Mouse (Mus musculus): ENCODE measurements around the gene Frrs1l.

Frrs1l gene

DNA sequence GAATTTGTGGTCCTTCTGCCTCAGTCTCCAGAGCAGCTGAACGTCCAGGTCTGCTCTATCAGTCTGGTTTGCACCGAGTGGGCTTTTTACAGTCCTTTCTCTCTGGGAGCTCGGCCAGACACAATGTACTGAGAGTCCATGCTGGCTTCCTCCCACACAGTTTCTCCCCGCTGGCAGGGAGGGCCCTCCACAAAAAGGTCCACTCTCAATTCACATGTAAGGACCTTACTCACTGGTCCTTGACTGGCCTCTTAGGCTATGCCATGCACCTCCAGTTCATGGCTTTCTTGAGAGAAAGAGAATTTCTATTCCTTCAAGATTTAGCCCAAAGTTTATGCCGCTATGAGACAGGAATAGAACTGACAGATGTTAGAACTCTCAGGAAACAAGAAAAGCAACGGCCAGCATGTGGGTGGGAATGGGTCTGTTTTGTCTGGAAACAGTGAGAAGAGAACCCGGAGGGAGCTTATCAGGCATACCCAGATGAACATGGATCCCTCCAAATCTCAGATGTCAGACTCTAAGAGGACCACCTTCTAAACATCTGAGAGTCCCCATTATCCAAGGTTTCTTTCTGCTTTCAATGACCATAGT lies 24.5 kb downstream of the Frrs1l start:
- DNase-seq, result no peak

DNA sequence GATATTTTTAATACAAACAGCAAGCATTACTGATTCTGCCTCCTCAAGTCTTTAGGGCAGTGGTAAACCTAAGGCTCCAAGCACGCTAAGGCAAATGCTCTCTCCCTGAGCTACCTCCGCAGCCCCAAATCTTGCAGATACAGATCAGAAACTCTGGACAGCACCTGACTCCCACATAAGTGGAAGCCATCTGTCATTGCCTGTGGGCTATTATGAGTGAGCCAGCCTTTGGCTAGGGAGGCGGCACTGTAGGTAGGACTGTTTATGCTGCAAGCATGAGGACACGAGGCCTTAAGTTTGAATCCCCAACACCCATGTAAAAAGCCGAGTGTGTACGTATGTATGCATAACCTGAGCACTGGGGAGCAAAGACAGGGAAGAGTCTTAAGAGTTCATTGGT lies 26.5 kb downstream of the Frrs1l start:
- DNase-seq, result no peak

GRCm38 (mm10) chr4:56961320-56961925 lies 28.8 kb downstream of the Frrs1l start:
- DNase-seq, result peak; percentile 24

DNA sequence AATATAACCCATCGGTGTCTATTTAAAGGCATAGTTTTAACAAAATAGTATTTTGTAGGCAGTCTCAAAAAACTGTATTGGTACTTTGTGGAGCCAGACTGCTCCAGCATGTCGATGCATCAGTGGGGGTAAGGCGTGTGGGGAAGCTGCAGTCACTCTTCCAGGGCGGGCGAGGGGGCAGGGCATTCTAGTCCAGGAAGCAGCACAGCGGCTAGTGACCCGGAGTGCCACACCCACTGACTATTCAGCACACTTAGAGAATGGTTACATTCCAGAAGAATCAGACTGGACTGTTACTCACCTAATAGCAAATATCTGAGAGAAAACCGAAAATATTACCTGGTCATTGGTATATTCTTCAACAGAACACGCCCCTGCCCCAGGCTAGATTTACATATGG lies 32.7 kb downstream of the Frrs1l start:
- DNase-seq, result no peak

- DNase-seq, result no peak
Measured at GRCm38 (mm10) chr4:56953235-56953634, 37.0 kb downstream of the Frrs1l start.

- DNase-seq, result no peak
Measured at GRCm38 (mm10) chr4:56951701-56952100, 38.5 kb downstream of the Frrs1l start.

GRCm38 (mm10) chr4:56949494-56949893 lies 40.7 kb downstream of the Frrs1l start:
- DNase-seq, result no peak

DNA sequence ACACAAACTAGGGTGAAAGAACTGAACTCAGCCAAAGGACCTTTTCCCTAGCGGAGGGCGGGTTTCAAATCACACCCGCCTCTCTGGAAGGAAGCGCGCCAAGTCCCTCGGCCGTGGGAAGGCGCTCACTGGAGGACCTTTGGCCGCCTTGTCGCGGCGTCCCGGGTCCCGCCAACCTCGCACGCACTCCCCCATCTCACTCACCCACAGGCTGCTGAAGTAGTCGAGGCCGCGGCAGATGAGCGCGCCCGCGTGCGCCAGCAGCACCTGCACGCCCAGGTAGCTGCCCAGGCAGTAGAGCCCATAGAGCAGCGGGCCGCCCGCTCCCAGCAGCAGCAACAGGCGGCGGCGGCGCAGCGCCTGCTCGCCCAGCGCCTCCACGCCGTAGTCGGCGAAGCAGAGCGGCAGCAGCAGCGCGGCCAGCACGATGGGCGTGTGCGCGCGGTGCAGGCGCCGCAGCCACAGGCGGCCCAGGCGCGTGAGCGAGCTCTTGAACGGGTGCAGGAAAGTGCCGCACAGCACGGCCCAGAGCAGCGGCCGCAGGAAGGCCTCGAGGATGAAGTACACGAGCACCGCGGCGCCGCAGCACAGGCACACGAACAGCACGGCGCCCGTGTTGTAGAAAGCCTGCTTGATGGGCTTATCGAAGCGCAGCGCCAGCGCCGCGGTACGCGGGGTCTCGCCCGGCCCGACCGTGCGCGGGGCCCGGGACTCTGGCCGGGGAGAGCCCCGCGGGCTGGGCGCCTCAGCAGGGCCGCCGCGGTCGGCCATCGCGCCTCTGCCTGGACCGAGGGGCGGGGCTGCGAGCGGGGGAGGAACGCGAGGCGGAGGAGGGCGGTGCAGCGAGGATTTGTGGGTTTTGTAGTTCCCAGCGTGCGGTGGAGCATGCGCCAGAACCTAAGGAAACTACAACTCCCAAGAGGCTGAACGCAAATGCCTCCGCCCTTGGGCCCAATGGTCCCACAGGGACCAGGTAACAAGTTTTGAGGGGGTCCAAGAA lies 43.2 kb downstream of the Frrs1l start, which contains the start of gene Tmem245:
Tmem245 (minus strand) TSS at position 797 of the 1,000 bp plus-strand sequence.
- peak; percentile 97 for DNase-seq

DNA sequence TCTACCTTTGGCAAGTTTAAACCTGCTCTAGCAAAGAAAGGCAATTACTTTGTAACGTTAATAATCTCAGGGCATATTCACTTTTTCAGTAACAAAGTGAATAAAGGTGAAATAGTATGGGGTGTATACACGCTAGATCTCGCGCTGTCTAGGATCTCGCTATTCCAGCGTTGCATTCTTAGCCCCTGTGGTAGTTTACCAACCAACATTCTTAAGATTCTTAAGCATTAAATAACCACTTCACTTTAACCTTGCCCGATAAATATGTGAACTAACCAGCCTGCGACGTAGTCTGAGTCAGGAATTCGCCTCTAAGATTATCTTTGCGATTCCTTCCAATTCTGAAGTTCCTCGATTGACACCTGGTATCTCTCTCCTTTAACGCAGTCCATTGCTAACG lies 44.0 kb downstream of the Frrs1l start:
- no peak for DNase-seq

- peak; percentile 45 for DNase-seq
Measured at GRCm38 (mm10) chr4:56944286-56944685, 45.9 kb downstream of the Frrs1l start.

GRCm38 (mm10) chr4:56943258-56943657 lies 46.9 kb downstream of the Frrs1l start:
- no peak for DNase-seq

DNA sequence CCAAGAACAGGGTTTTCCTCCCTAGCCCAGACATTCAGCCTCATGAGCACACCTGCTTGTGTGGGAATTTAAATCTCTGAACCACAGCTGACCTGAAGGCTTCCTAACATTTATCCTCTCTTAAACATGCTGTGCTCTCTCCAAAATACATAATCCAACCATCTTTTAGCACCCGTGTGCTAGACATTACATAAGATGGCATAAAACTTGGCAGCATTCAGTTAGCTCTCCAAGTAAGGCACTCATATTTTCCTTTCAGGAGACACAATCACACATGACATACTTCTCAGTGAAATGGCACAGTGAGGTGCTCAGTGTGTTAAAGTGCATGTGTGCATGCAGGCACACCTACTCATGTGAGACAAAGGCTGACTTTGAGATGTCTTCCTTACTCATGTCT lies 47.6 kb downstream of the Frrs1l start:
- no peak for DNase-seq

DNA sequence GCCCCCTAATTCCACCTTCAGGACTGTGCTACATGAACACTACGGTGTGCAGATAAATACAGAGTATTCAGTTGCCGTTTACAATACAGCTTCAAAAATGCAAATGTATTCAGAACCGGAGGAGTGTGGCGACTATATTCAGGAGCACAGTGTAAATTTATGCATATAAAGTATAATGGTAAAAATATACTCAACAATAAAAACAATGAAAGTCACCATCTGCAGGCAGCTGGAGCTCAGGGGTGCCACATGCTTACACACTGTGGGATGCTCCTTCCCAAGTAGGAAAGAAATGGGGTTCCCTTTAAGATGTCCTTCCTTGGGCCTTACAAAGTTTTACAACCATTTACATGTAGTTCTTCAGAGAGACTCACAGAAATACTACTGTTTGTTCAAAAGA lies 48.7 kb downstream of the Frrs1l start:
- DNase-seq, result no peak

GRCm38 (mm10) chr4:56937136-56937535 lies 53.1 kb downstream of the Frrs1l start:
- peak; percentile 44 for DNase-seq

- DNase-seq, result no peak
Measured at GRCm38 (mm10) chr4:56935327-56935726, 54.9 kb downstream of the Frrs1l start.

- DNase-seq, result no peak
Measured at GRCm38 (mm10) chr4:56933154-56933553, 57.0 kb downstream of the Frrs1l start.

GRCm38 (mm10) chr4:56932096-56932495 lies 58.1 kb downstream of the Frrs1l start:
- DNase-seq, result no peak

DNA sequence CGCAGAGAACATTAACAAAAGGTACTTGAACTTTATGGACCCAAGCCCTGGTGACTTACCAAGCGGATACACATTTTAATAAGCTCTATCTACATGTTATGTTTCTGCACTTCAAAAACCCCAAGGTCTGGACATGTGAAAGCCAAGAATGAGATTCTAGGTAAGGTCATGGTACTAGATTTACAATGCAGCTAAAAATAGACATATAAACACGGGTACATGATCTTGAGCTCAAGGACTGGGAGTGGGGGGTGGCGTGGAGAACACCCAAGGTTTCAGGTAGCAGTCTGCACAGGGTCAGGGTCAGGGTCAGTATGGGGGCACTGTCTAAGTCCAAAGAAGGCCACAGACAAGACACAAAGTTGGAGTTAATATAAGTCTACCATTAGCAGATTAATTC lies 59.9 kb downstream of the Frrs1l start:
- no peak for DNase-seq

DNA sequence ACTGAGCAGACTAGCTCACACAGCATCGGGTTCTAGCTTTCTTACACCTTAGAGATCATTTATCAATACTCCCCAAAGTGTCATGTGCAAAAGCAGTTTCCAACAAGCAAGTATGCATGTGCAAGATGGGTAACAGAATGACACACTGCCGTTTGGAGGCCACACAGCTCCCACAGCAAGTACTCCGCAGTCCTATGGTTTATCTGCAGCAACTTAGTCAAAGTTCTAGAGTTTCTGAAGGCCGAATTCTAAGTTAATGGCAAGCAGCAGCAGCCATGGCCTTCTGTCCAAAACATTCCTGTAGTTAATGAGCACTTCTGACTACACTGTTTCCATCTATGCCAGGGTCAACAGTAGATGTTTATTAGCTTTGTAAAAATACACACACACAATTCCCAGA lies 63.2 kb downstream of the Frrs1l start:
- DNase-seq, result no peak

- no peak for DNase-seq
Measured at GRCm38 (mm10) chr4:56922229-56922628, 68.0 kb downstream of the Frrs1l start.

GRCm38 (mm10) chr4:56915732-56916325 lies 74.4 kb downstream of the Frrs1l start:
- DNase-seq, result no peak

DNA sequence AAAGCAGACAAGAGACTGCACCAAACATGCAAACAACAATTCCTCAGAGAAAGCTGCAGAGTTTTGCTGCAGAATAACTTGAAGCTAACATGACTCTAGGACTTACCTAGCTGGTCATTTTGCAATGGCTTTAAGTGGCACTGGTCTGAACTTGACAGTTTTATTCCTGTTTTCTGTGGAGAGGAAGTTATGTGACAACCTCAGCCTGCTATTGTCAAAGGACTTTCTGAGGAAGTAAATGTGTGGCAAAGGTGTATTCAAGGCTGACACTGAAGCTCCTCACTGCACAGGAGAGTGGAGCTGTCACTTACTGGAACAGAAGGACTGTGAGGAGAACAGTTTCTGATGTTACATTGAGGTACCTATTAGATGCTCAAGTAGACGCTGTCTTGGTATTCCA lies 75.4 kb downstream of the Frrs1l start:
- DNase-seq, result no peak

DNA sequence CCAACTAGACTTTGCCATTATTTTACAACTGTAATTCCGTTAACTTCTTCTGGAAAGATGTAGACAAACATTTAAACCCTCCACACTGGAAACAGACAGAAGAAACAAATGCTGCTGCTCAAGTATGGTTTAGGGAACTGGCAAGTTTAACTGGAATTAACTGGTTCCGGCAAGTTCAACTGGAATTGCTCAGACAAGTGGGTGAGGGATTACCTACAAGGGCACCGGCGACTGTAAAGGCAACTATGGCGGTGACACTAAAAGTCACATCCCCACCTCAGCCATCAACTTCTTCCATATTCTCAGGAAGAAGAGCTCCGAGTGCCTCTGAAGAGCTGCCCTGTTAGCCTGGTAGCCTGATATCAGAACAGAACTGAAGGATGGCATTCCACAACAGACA lies 75.9 kb downstream of the Frrs1l start:
- DNase-seq, result no peak

Measured in kidney, postnatal 14 days (tissue).